Mouse (Mus musculus): ENCODE results near the gene Nbeal2.

- TF ChIP-seq CTCF (IDR thresholded peaks at IDR 0.05; ENCODE audit: low read depth) = no peak
- no peak for TF ChIP-seq EP300 (optimal IDR thresholded peaks at IDR 0.05)
Observed at GRCm38 (mm10) chr9:110642812-110643524, 11.0 kb downstream of the Nbeal2 start.
